Mouse (Mus musculus): ENCODE measurements around the gene Izumo4. TPM values are rescaled to one million over a fixed set of nuclear protein-coding genes. Genes with fewer than 3 reads are reported as not detected.

Izumo4 gene
- 42.0 and 58.3 TPM in 2 replicates for polyA plus RNA-seq (2015; fragmentation: Nextera tagmentation; extraction: Ambion mirVana)

GRCm38 (mm10) chr10:80701721-80702535 lies at the start of gene Izumo4, which contains the start of gene Mob3a:
Izumo4 (plus strand) TSS chr10:80702184.
Mob3a (minus strand) TSS chr10:80701977.

GRCm38 (mm10) chr10:80656863-80657623 lies 44.9 kb upstream of the Izumo4 start, which contains the start of gene Btbd2:
Btbd2 (minus strand) TSS chr10:80657071.

GRCm38 (mm10) chr10:80677942-80678436 lies 24.0 kb upstream of the Izumo4 start, which contains the start of gene Mknk2:
Mknk2 (minus strand) TSS chr10:80678112.

GRCm38 (mm10) chr10:80742180-80742978 lies 40.4 kb downstream of the Izumo4 start, which contains the start of gene Ap3d1:
Ap3d1 (minus strand) TSS chr10:80742264.

GRCm38 (mm10) chr10:80754594-80755290 lies 52.8 kb downstream of the Izumo4 start, which contains the start of gene Dot1l:
Dot1l (plus strand) TSS chr10:80755206.

Other genes with a start within 250 kb of the Izumo4 start
- 0.34 and 0.56 TPM in 2 replicates for gene Onecut3, start 207.3 kb upstream of the Izumo4 start, polyA plus RNA-seq (2015; fragmentation: Nextera tagmentation; extraction: Ambion mirVana)
- 0.65 and 1.3 TPM in 2 replicates for gene Atp8b3, start 163.1 kb upstream of the Izumo4 start, polyA plus RNA-seq (2015; fragmentation: Nextera tagmentation; extraction: Ambion mirVana)
- 23.8 and 28.1 TPM in 2 replicates for gene Rexo1, start 140.6 kb upstream of the Izumo4 start, polyA plus RNA-seq (2015; fragmentation: Nextera tagmentation; extraction: Ambion mirVana)
- 6.8 and 7.9 TPM in 2 replicates for gene Klf16, start 124.9 kb upstream of the Izumo4 start, polyA plus RNA-seq (2015; fragmentation: Nextera tagmentation; extraction: Ambion mirVana)
- gene Abhd17a, start 111.8 kb upstream of the Izumo4 start, polyA plus RNA-seq (2015; fragmentation: Nextera tagmentation; extraction: Ambion mirVana) = 231 and 233 TPM in 2 replicates
- gene Scamp4, start 99.3 kb upstream of the Izumo4 start, polyA plus RNA-seq (2015; fragmentation: Nextera tagmentation; extraction: Ambion mirVana) = 73.3 and 73.4 TPM in 2 replicates
- 3.3 and 5.1 TPM in 2 replicates for gene Adat3, start 99.3 kb upstream of the Izumo4 start, polyA plus RNA-seq (2015; fragmentation: Nextera tagmentation; extraction: Ambion mirVana)
- gene Gm49322, start 96.2 kb upstream of the Izumo4 start, polyA plus RNA-seq (2015; fragmentation: Nextera tagmentation; extraction: Ambion mirVana) = 1.1 and 1.5 TPM in 2 replicates
- gene Csnk1g2, start 79.3 kb upstream of the Izumo4 start, polyA plus RNA-seq (2015; fragmentation: Nextera tagmentation; extraction: Ambion mirVana) = 97.4 and 99.0 TPM in 2 replicates
- 115 and 116 TPM in 2 replicates for gene Btbd2, start 45.1 kb upstream of the Izumo4 start, polyA plus RNA-seq (2015; fragmentation: Nextera tagmentation; extraction: Ambion mirVana)
- 39.0 and 43.5 TPM in 2 replicates for gene Mknk2, start 24.1 kb upstream of the Izumo4 start, polyA plus RNA-seq (2015; fragmentation: Nextera tagmentation; extraction: Ambion mirVana)
- 38.3 and 41.4 TPM in 2 replicates for gene Mob3a, start 207 bp upstream of the Izumo4 start, polyA plus RNA-seq (2015; fragmentation: Nextera tagmentation; extraction: Ambion mirVana)
- gene Ap3d1, start 40.1 kb downstream of the Izumo4 start, polyA plus RNA-seq (2015; fragmentation: Nextera tagmentation; extraction: Ambion mirVana) = 107 and 110 TPM in 2 replicates
- 11.0 and 15.3 TPM in 2 replicates for gene Dot1l, start 53.0 kb downstream of the Izumo4 start, polyA plus RNA-seq (2015; fragmentation: Nextera tagmentation; extraction: Ambion mirVana)
- gene Sf3a2, start 96.0 kb downstream of the Izumo4 start, polyA plus RNA-seq (2015; fragmentation: Nextera tagmentation; extraction: Ambion mirVana) = 44.2 and 49.1 TPM in 2 replicates
- gene Plekhj1, start 96.4 kb downstream of the Izumo4 start, polyA plus RNA-seq (2015; fragmentation: Nextera tagmentation; extraction: Ambion mirVana) = 108 and 123 TPM in 2 replicates
- 0.21 and 0.27 TPM in 2 replicates for gene Amh, start 103.1 kb downstream of the Izumo4 start, polyA plus RNA-seq (2015; fragmentation: Nextera tagmentation; extraction: Ambion mirVana)
- gene Jsrp1, start 111.3 kb downstream of the Izumo4 start, polyA plus RNA-seq (2015; fragmentation: Nextera tagmentation; extraction: Ambion mirVana) = 2.4 and 2.7 TPM in 2 replicates
- 1,152 and 1,281 TPM in 2 replicates for gene Oaz1, start 124.5 kb downstream of the Izumo4 start, polyA plus RNA-seq (2015; fragmentation: Nextera tagmentation; extraction: Ambion mirVana)
- 28.9 and 30.1 TPM in 2 replicates for gene Lingo3, start 141.9 kb downstream of the Izumo4 start, polyA plus RNA-seq (2015; fragmentation: Nextera tagmentation; extraction: Ambion mirVana)
- 271 and 277 TPM in 2 replicates for gene Lsm7, start 153.0 kb downstream of the Izumo4 start, polyA plus RNA-seq (2015; fragmentation: Nextera tagmentation; extraction: Ambion mirVana)
- 79.8 and 90.2 TPM in 2 replicates for gene Sppl2b, start 153.1 kb downstream of the Izumo4 start, polyA plus RNA-seq (2015; fragmentation: Nextera tagmentation; extraction: Ambion mirVana)
- 0.10 and 0.27 TPM in 2 replicates for gene Tmprss9, start 169.7 kb downstream of the Izumo4 start, polyA plus RNA-seq (2015; fragmentation: Nextera tagmentation; extraction: Ambion mirVana)
- 389 and 390 TPM in 2 replicates for gene Timm13, start 198.8 kb downstream of the Izumo4 start, polyA plus RNA-seq (2015; fragmentation: Nextera tagmentation; extraction: Ambion mirVana)
- gene Lmnb2, start 216.1 kb downstream of the Izumo4 start, polyA plus RNA-seq (2015; fragmentation: Nextera tagmentation; extraction: Ambion mirVana) = 20.9 and 25.2 TPM in 2 replicates
- gene Gadd45b, start 227.9 kb downstream of the Izumo4 start, polyA plus RNA-seq (2015; fragmentation: Nextera tagmentation; extraction: Ambion mirVana) = 9.8 and 11.4 TPM in 2 replicates